Mouse (Mus musculus) heart, postnatal 0 days (tissue): ENCODE results near the gene Hfe2.
A peak's percentile ranks its signal among the peaks of the same experiment; 100 is the strongest.

Source experiments
- CTCF ChIP-seq: IDR thresholded peaks from 2 replicates; pipeline ENCODE4 v1.5.1; 2016; ENCODE audit warnings: antibody characterized with exemption, control low read depth, low read depth
- EP300 ChIP-seq: IDR thresholded peaks from 2 replicates; pipeline ENCODE4 v1.6.1; 2016; ENCODE audit warnings: antibody characterized with exemption, low read depth

- TF ChIP-seq EP300 (peak; percentile 1; the same call in 1 of the 2 replicates), CTCF (no peak)
Observed at GRCm38 (mm10) chr3:96576005-96576658, 51.2 kb downstream of the Hfe2 start.
